Mouse (Mus musculus) cortical plate, adult 2 months (tissue): ENCODE measurements around the gene Tmem247.

Experiments
- CTCF ChIP-seq: fragments of 200-500 bp; IDR thresholded peaks from 2 replicates; pipeline ENCODE4 v1.5.1; 2011; ENCODE audit warnings: mild to moderate bottlenecking, control low read depth, low read length; ENCODE audit not compliant: insufficient read depth; ENCODE audit errors: extremely low read depth
- POLR2A ChIP-seq: fragments of 200-500 bp; IDR thresholded peaks from 2 replicates; pipeline ENCODE4 v1.6.1; 2011; ENCODE audit warnings: mild to moderate bottlenecking, low read length, control low read depth; ENCODE audit not compliant: insufficient read depth; ENCODE audit errors: extremely low read depth

GRCm38 (mm10) chr17:86969582-86969981, 52.4 kb downstream of the Tmem247 start:
- no peak for TF ChIP-seq POLR2A
- no peak for TF ChIP-seq CTCF
